Mouse (Mus musculus): ENCODE data around the gene Mcoln2. TPM values are rescaled to one million over a fixed set of nuclear protein-coding genes. Genes with fewer than 3 reads are reported as not detected.
A peak's percentile ranks its signal among the peaks of the same experiment; 100 is the strongest.

The Mcoln2 gene
- total and polyA plus RNA-seq, 2 experiments from 2014 or later, result 0.09 to 0.16 TPM

DNA sequence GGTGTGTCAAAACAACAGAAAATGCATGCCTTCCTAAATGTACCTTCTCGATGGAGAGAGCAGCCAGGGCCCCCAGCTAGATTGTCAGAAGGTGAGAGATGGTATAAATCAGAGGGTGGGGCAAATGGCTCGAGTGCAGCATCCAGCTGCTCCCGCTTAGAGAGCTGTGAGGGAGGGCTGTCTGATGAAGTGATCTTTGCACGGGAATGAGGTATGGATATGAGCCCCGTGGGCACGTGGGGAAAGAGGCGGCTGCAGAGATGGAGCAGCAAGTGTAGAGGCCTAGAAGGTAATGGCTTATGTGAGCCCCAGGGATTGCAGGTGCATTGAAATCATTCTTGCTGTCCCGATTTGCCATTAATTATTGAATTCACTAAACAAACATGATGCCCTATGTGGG is 86.6 kb downstream of the Mcoln2 start:
- no peak for TF ChIP-seq CTCF (IDR thresholded peaks at IDR 0.05)
- DNase-seq (ENCODE audit: low spot score) (no peak), ATAC-seq (ENCODE audit: low FRiP score) (no peak)
- H3K27ac ChIP-seq (ENCODE audit: low read depth, low read length), result no peak overlapping the region
- H3K4me2 ChIP-seq (ENCODE audit: low read depth, low read length, poor library complexity, severe bottlenecking), result no peak overlapping the region
- 66% methylated on average over 8 of the region's 8 CpGs for WGBS
- H3K9me3 ChIP-seq (ENCODE audit: low read length), result no peaks in the 10 kb centered on the region
- H3K27me3 ChIP-seq (ENCODE audit: insufficient read depth, low read length), result no peaks in the 10 kb centered on the region
- H3K9ac ChIP-seq (replicated peaks; ENCODE audit: low read length, poor library complexity, severe bottlenecking), result no peak overlapping the region
- H3K36me3 ChIP-seq (ENCODE audit: insufficient read depth, low read length), result no peaks in the 10 kb centered on the region
- H3K4me3 ChIP-seq (ENCODE audit: low read depth, low read length), result no peak overlapping the region
- H3K4me1 ChIP-seq (ENCODE audit: insufficient read depth, low read length), result no peaks in the 10 kb centered on the region

DNA sequence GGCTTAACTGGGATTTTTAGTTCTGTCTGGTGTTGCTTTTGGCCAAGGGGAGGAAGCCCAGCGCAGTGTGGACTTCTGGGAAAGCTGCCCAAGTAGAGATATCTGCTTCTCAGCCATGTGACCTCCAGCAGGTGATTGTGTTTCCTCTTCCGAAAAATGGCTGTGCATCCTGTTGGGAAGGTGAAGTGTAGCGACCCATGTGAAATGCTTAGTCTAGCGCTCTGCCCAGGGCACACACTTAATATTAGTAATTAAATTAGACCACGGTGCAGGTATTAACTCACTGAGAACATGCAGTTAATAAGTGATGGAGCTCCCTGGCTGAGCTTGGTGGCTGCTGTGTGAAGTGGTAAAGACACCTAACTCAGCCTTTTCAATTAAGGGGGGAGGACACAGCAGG is 88.0 kb downstream of the Mcoln2 start:
- DNase-seq (ENCODE audit: low spot score) (peak; percentile 7), ATAC-seq (ENCODE audit: low FRiP score) (no peak)
- Histone ChIP-seq H3K9me3 (ENCODE audit: low read length) (no peaks in the 10 kb centered on the region), H3K4me3 (ENCODE audit: low read depth, low read length) (no peak overlapping the region), H3K27me3 (ENCODE audit: insufficient read depth, low read length) (no peaks in the 10 kb centered on the region), H3K27ac (ENCODE audit: low read depth, low read length) (no peak overlapping the region), H3K9ac (replicated peaks; ENCODE audit: low read length, poor library complexity, severe bottlenecking) (no peak overlapping the region), H3K36me3 (ENCODE audit: insufficient read depth, low read length) (no peaks in the 10 kb centered on the region), H3K4me2 (ENCODE audit: low read depth, low read length, poor library complexity, severe bottlenecking) (no peak overlapping the region), H3K4me1 (ENCODE audit: insufficient read depth, low read length) (no peaks in the 10 kb centered on the region)
- 82% methylated on average over 5 of the region's 5 CpGs for WGBS
- no peak for TF ChIP-seq CTCF (IDR thresholded peaks at IDR 0.05)

DNA sequence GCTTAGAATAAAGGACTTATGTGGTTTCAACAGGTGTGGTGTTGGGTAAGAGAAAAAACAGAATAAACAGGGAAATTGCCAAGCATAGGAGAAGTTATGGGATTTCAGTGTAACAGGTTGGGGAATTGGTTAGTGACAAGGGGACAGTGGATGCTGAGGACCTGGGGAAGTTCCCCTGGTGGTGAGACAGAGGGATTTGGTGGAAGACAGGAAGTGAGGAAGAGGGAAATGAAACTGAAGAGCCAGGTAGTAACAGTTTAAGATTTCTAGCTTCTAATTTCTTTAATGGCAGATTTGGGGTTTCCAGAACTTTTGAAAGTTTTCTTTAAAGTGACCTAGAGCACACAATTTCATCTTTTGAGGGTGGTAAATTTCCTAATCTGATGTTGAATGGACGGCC is 95.0 kb downstream of the Mcoln2 start:
- Histone ChIP-seq H3K36me3 (ENCODE audit: insufficient read depth, low read length) (no peaks in the 10 kb centered on the region), H3K27ac (ENCODE audit: low read depth, low read length) (no peak overlapping the region), H3K27me3 (ENCODE audit: insufficient read depth, low read length) (no peaks in the 10 kb centered on the region), H3K9me3 (ENCODE audit: low read length) (no peaks in the 10 kb centered on the region), H3K4me3 (ENCODE audit: low read depth, low read length) (no peak overlapping the region), H3K4me2 (ENCODE audit: low read depth, low read length, poor library complexity, severe bottlenecking) (no peak overlapping the region), H3K4me1 (ENCODE audit: insufficient read depth, low read length) (no peaks in the 10 kb centered on the region), H3K9ac (replicated peaks; ENCODE audit: low read length, poor library complexity, severe bottlenecking) (no peak overlapping the region)
- TF ChIP-seq CTCF (IDR thresholded peaks at IDR 0.05), result no peak
- WGBS, result 67% methylated on average over 1 of the region's 1 CpGs
- DNase-seq (ENCODE audit: low spot score), result no peak
- ATAC-seq (ENCODE audit: low FRiP score), result no peak

Other genes with a start within 250 kb of the Mcoln2 start
- gene Bcl10, start 227.0 kb upstream of the Mcoln2 start, total RNA-seq (2014; rRNA removed), result 19.4 and 29.4 TPM in 2 replicates
- 33.2 and 33.3 TPM in 2 replicates for gene Bcl10, start 227.0 kb upstream of the Mcoln2 start, polyA plus RNA-seq (2015; fragmentation: Nextera tagmentation; extraction: Ambion mirVana)
- gene 2410004B18Rik, start 211.8 kb upstream of the Mcoln2 start, total RNA-seq (2014; rRNA removed), result 48.9 and 55.1 TPM in 2 replicates
- 83.8 and 87.3 TPM in 2 replicates for gene 2410004B18Rik, start 211.8 kb upstream of the Mcoln2 start, polyA plus RNA-seq (2015; fragmentation: Nextera tagmentation; extraction: Ambion mirVana)
- gene Syde2, start 162.0 kb upstream of the Mcoln2 start, total RNA-seq (2014; rRNA removed), result 4.2 and 4.7 TPM in 2 replicates
- 0.28 and 0.32 TPM in 2 replicates for gene Syde2, start 162.0 kb upstream of the Mcoln2 start, polyA plus RNA-seq (2015; fragmentation: Nextera tagmentation; extraction: Ambion mirVana)
- 0.80 and 1.3 TPM in 2 replicates for gene Wdr63, start 41.7 kb upstream of the Mcoln2 start, total RNA-seq (2014; rRNA removed)
- gene Wdr63, start 41.7 kb upstream of the Mcoln2 start, polyA plus RNA-seq (2015; fragmentation: Nextera tagmentation; extraction: Ambion mirVana), result 1.0 and 1.1 TPM in 2 replicates
- 0.09 and 0.38 TPM in 2 replicates for gene Mcoln3, start 32.4 kb upstream of the Mcoln2 start, total RNA-seq (2014; rRNA removed)
- 0.29 and 0.38 TPM in 2 replicates for gene Mcoln3, start 32.4 kb upstream of the Mcoln2 start, polyA plus RNA-seq (2015; fragmentation: Nextera tagmentation; extraction: Ambion mirVana)
- 0.66 and 1.6 TPM in 2 replicates for gene Lpar3, start 71.1 kb downstream of the Mcoln2 start, total RNA-seq (2014; rRNA removed)
- 0.31 and 0.55 TPM in 2 replicates for gene Lpar3, start 71.1 kb downstream of the Mcoln2 start, polyA plus RNA-seq (2015; fragmentation: Nextera tagmentation; extraction: Ambion mirVana)